Mouse (Mus musculus): ENCODE measurements around the gene Slc35b2. TPM values are rescaled to one million over a fixed set of nuclear protein-coding genes. Genes with fewer than 3 reads are reported as not detected.

The Slc35b2 gene
- polyA plus RNA-seq, 1 experiment from 2014 or later: 121 TPM

GRCm38 (mm10) chr17:45532896-45533295 lies 30.8 kb upstream of the Slc35b2 start:
- 57% methylated on average over 15 of the region's 15 CpGs for WGBS
- 0 out of 2 replicates have a peak, but pooled peaks cover 2% of the 10 kb centered on the region for H3K4me1 ChIP-seq (replicated peaks)
- H3K9me3 ChIP-seq: no peaks in the 10 kb centered on the region
- H3K36me3 ChIP-seq: no peaks in the 10 kb centered on the region
- no peak overlapping the region for H3K27ac ChIP-seq
- H3K4me3 ChIP-seq: no peak overlapping the region
- peaks cover 76% of the 10 kb centered on the region for H3K27me3 ChIP-seq (ENCODE audit: insufficient read depth, poor library complexity, severe bottlenecking)
- DNase-seq (ENCODE audit: low spot score): no peak

- H3K36me3 ChIP-seq: no peaks in the 10 kb centered on the region
- no peaks in the 10 kb centered on the region for H3K4me1 ChIP-seq (replicated peaks)
- no peak overlapping the region for H3K4me3 ChIP-seq
- H3K27me3 ChIP-seq (ENCODE audit: insufficient read depth, poor library complexity, severe bottlenecking): peaks cover 89% of the 10 kb centered on the region
- WGBS: 20% methylated on average over 5 of the region's 5 CpGs
- peak; percentile 37 for DNase-seq (ENCODE audit: low spot score)
- H3K9me3 ChIP-seq: no peaks in the 10 kb centered on the region
- no peak overlapping the region for H3K27ac ChIP-seq
These were observed 27.4 kb upstream of the Slc35b2 start for GRCm38 (mm10) chr17:45536264-45536663.

DNA sequence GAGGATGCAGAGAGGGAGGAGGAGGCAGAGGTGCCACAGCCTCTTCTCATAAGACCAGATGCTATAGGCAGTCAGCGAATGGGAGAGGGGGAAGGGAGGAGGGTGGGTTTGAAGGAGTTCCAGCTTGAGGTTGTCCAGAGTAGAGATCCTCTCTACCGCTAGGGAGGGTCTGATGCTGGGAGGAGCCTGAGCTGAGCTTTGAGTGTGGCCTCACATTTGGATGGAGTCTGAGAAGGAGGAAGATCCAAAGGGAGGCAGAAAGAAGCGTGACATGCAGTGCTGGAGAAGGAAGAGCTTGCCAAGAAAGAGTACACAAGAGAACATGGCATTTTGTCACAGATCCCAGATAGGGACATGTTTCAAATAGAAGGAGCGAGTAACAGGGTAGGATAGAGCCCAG lies 25.3 kb upstream of the Slc35b2 start:
- no peaks in the 10 kb centered on the region for H3K9me3 ChIP-seq
- 71% methylated on average over 4 of the region's 4 CpGs for WGBS
- H3K4me3 ChIP-seq: no peak overlapping the region
- DNase-seq (ENCODE audit: low spot score): no peak
- H3K27me3 ChIP-seq (ENCODE audit: insufficient read depth, poor library complexity, severe bottlenecking): peaks cover 94% of the 10 kb centered on the region
- no peaks in the 10 kb centered on the region for H3K36me3 ChIP-seq
- H3K4me1 ChIP-seq (replicated peaks): peaks cover 2% of the 10 kb centered on the region; the same call in 1 of the 2 replicates
- H3K27ac ChIP-seq: no peak overlapping the region

GRCm38 (mm10) chr17:45539664-45540063 lies 24.0 kb upstream of the Slc35b2 start:
- Histone ChIP-seq H3K9me3 (no peaks in the 10 kb centered on the region), H3K27me3 (ENCODE audit: insufficient read depth, poor library complexity, severe bottlenecking) (peaks cover 97% of the 10 kb centered on the region), H3K4me1 (replicated peaks) (peaks cover 15% of the 10 kb centered on the region), H3K36me3 (peaks cover 2% of the 10 kb centered on the region), H3K27ac (no peak overlapping the region), H3K4me3 (no peak overlapping the region)
- WGBS: 81% methylated on average over 21 of the region's 21 CpGs
- DNase-seq (ENCODE audit: low spot score): no peak

DNA sequence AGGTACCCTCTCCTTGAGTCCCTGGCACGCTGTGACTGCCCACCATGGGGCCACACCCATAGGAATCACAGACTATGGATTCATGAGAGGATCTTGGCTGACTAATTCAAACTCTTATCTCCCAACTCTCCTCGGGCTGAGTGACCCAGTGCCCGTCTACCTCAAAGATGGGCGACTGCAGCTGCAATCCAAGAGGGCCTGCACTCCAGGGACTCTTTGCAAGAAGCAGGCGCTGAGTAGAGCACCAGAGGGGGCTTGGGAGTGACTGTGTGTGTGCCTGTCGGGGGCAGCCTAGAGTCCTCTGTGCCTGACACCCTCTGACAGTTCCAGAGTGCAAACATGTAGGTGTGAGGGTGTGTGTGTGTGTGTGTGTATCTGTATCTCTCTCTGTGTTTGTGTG lies 21.5 kb upstream of the Slc35b2 start:
- no peak overlapping the region for H3K27ac ChIP-seq
- H3K4me3 ChIP-seq: no peak overlapping the region
- WGBS: 43% methylated on average over 6 of the region's 6 CpGs
- no peak for DNase-seq (ENCODE audit: low spot score)
- H3K36me3 ChIP-seq: peaks cover 20% of the 10 kb centered on the region
- H3K27me3 ChIP-seq (ENCODE audit: insufficient read depth, poor library complexity, severe bottlenecking): peaks cover 97% of the 10 kb centered on the region
- H3K4me1 ChIP-seq (replicated peaks): peaks cover 33% of the 10 kb centered on the region
- no peaks in the 10 kb centered on the region for H3K9me3 ChIP-seq

- H3K27ac ChIP-seq: no peak overlapping the region
- H3K27me3 ChIP-seq (ENCODE audit: insufficient read depth, poor library complexity, severe bottlenecking): peaks cover 99% of the 10 kb centered on the region
- DNase-seq (ENCODE audit: low spot score): no peak
- peaks cover 37% of the 10 kb centered on the region for H3K4me1 ChIP-seq (replicated peaks)
- 76% methylated on average over 2 of the region's 2 CpGs for WGBS
- no peak overlapping the region for H3K4me3 ChIP-seq
- H3K36me3 ChIP-seq: peaks cover 20% of the 10 kb centered on the region
- no peaks in the 10 kb centered on the region for H3K9me3 ChIP-seq
These were observed 21.0 kb upstream of the Slc35b2 start for GRCm38 (mm10) chr17:45542705-45543104.

DNA sequence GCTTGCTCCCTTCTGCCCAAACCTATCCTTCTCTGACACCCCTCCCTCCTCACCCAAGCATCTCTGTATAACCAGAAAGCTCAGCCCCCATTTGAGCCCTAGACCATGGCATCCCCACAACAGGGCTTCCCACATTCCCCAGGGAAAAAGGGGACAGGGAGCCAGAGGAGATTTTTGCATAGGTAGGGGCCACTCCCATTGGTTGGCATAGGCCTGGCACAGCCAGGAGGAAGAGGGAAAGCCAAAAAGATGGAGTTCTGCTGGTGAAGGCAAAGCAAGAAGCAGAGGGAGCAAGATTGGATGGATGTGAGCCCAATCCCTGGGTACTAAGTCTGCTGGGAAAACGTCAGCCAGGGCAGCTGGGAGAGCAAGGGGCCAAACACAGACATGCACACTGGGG lies 20.6 kb upstream of the Slc35b2 start:
- 46% methylated on average over 1 of the region's 1 CpGs for WGBS
- no peaks in the 10 kb centered on the region for H3K9me3 ChIP-seq
- H3K36me3 ChIP-seq: peaks cover 20% of the 10 kb centered on the region
- no peak overlapping the region for H3K27ac ChIP-seq
- no peak overlapping the region for H3K4me3 ChIP-seq
- H3K27me3 ChIP-seq (ENCODE audit: insufficient read depth, poor library complexity, severe bottlenecking): peaks cover 99% of the 10 kb centered on the region
- DNase-seq (ENCODE audit: low spot score): no peak
- H3K4me1 ChIP-seq (replicated peaks): peaks cover 41% of the 10 kb centered on the region

GRCm38 (mm10) chr17:45544001-45544872 lies 19.4 kb upstream of the Slc35b2 start:
- H3K4me3 ChIP-seq: peak overlapping the region; percentile 44
- peaks cover 97% of the 10 kb centered on the region for H3K27me3 ChIP-seq (ENCODE audit: insufficient read depth, poor library complexity, severe bottlenecking)
- H3K36me3 ChIP-seq: peaks cover 20% of the 10 kb centered on the region
- peak overlapping the region; percentile 50; the same call in 1 of the 2 replicates for H3K27ac ChIP-seq
- 3% methylated on average over 24 of the region's 24 CpGs for WGBS
- peaks cover 52% of the 10 kb centered on the region for H3K4me1 ChIP-seq (replicated peaks)
- peak; percentile 28 for DNase-seq (ENCODE audit: low spot score)
- no peaks in the 10 kb centered on the region for H3K9me3 ChIP-seq

- Histone ChIP-seq H3K27ac (peak overlapping the region; percentile 50; the same call in 1 of the 2 replicates), H3K4me3 (peak overlapping the region; percentile 44), H3K27me3 (ENCODE audit: insufficient read depth, poor library complexity, severe bottlenecking) (peaks cover 91% of the 10 kb centered on the region), H3K4me1 (replicated peaks) (peaks cover 58% of the 10 kb centered on the region), H3K36me3 (peaks cover 20% of the 10 kb centered on the region), H3K9me3 (no peaks in the 10 kb centered on the region)
- DNase-seq (ENCODE audit: low spot score): peak; percentile 49
- WGBS: 2% methylated on average over 46 of the region's 46 CpGs
These were observed 18.8 kb upstream of the Slc35b2 start for GRCm38 (mm10) chr17:45544873-45545277.

- no peaks in the 10 kb centered on the region for H3K9me3 ChIP-seq
- H3K4me1 ChIP-seq (replicated peaks): peaks cover 63% of the 10 kb centered on the region
- peaks cover 20% of the 10 kb centered on the region for H3K36me3 ChIP-seq
- H3K4me3 ChIP-seq: peak overlapping the region; percentile 44
- peak overlapping the region; percentile 50; the same call in 1 of the 2 replicates for H3K27ac ChIP-seq
- peaks cover 88% of the 10 kb centered on the region for H3K27me3 ChIP-seq (ENCODE audit: insufficient read depth, poor library complexity, severe bottlenecking)
- WGBS: 4% methylated on average over 74 of the region's 74 CpGs
- peak; percentile 42 for DNase-seq (ENCODE audit: low spot score)
These were observed 18.3 kb upstream of the Slc35b2 start for GRCm38 (mm10) chr17:45545278-45545961.

- Histone ChIP-seq H3K27me3 (ENCODE audit: insufficient read depth, poor library complexity, severe bottlenecking) (peaks cover 83% of the 10 kb centered on the region), H3K4me3 (peak overlapping the region; percentile 7; the same call in 1 of the 2 replicates), H3K36me3 (peaks cover 20% of the 10 kb centered on the region), H3K27ac (no peak overlapping the region), H3K4me1 (replicated peaks) (peaks cover 77% of the 10 kb centered on the region), H3K9me3 (no peaks in the 10 kb centered on the region)
- no peak for DNase-seq (ENCODE audit: low spot score)
- 65% methylated on average over 16 of the region's 16 CpGs for WGBS
These were observed 16.7 kb upstream of the Slc35b2 start for GRCm38 (mm10) chr17:45546941-45547340.

- no peaks in the 10 kb centered on the region for H3K9me3 ChIP-seq
- DNase-seq (ENCODE audit: low spot score): no peak
- H3K27ac ChIP-seq: no peak overlapping the region
- H3K36me3 ChIP-seq: peaks cover 20% of the 10 kb centered on the region
- 80% methylated on average over 5 of the region's 5 CpGs for WGBS
- H3K4me1 ChIP-seq (replicated peaks): peaks cover 79% of the 10 kb centered on the region
- peak overlapping the region; percentile 97; the same call in 1 of the 2 replicates for H3K4me3 ChIP-seq
- H3K27me3 ChIP-seq (ENCODE audit: insufficient read depth, poor library complexity, severe bottlenecking): peaks cover 76% of the 10 kb centered on the region
These were observed 16.0 kb upstream of the Slc35b2 start for GRCm38 (mm10) chr17:45547461-45548190.

Measured in hindbrain, embryonic 10.5 days (tissue).